Mouse (Mus musculus) forebrain, postnatal 0 days (tissue): ENCODE data around the gene Dact1. TPM values are rescaled to one million over a fixed set of nuclear protein-coding genes. Genes with fewer than 3 reads are reported as not detected.

Experiments used
- ATAC-seq: fragments of 200-750 bp; cut with Nextera tagmentation; 2 replicates; pipeline ENCODE4 v1.8.0; 2017; ENCODE audit warnings: mild to moderate bottlenecking, moderate library complexity
- DNase-seq: peaks from one replicate; pipeline ENCODE4 v3.0.0-alpha.2; 2015
- H3K27ac ChIP-seq: fragments of 300-500 bp; sonication (generic); 2 replicates; pipeline ENCODE4 v1.5.1; 2014; ENCODE audit warnings: low read depth, mild to moderate bottlenecking, antibody characterized with exemption, low read length, moderate library complexity, mixed read lengths
- H3K27me3 ChIP-seq: fragments of 300-500 bp; sonication (generic); 2 replicates; pipeline ENCODE4 v1.6.1; 2014; ENCODE audit warnings: mild to moderate bottlenecking, low read length, mixed read lengths; ENCODE audit not compliant: insufficient read depth
- H3K36me3 ChIP-seq: fragments of 300-500 bp; sonication (generic); 2 replicates; pipeline ENCODE4 v1.6.1; 2014; ENCODE audit warnings: mild to moderate bottlenecking, moderate library complexity; ENCODE audit not compliant: insufficient read depth
- H3K4me1 ChIP-seq: fragments of 300-500 bp; sonication (generic); 2 replicates; pipeline ENCODE4 v1.6.1; 2014; ENCODE audit warnings: antibody characterized with exemption; ENCODE audit not compliant: insufficient read depth
- H3K4me2 ChIP-seq: fragments of 300-500 bp; sonication (generic); 2 replicates; pipeline ENCODE4 v1.6.1; 2014; ENCODE audit warnings: low read depth, mild to moderate bottlenecking, moderate library complexity
- H3K4me3 ChIP-seq: fragments of 300-500 bp; sonication (generic); 2 replicates; pipeline ENCODE4 v1.5.1; 2014; ENCODE audit warnings: low read depth, low read length, mixed read lengths
- H3K9ac ChIP-seq: fragments of 300-500 bp; sonication (generic); 2 replicates; pipeline ENCODE4 v1.6.1; 2014; ENCODE audit warnings: mild to moderate bottlenecking
- H3K9me3 ChIP-seq: fragments of 300-500 bp; sonication (generic); 2 replicates; pipeline ENCODE4 v1.6.1; 2016; ENCODE audit warnings: low read length
- CTCF ChIP-seq: sonication (generic); IDR thresholded peaks from 2 replicates; pipeline ENCODE4 v1.5.1; 2016; ENCODE audit warnings: antibody characterized with exemption, control low read depth, low read depth
- WGBS: fragments of 180-500 bp; shearing (Covaris S2); extraction: QIAGEN DNeasy Blood & Tissue Kit; methylation state at CpG from one replicate; pipeline ENCODE4 v1.1.7; 2014; 5-methylcytosine and 5-hydroxymethylcytosine counted together
- polyA plus RNA-seq: library from polyadenylated mRNA; unstranded; fragments of >200 nt; fragmentation: Nextera tagmentation; extraction: Ambion mirVana; gene quantifications from 2 replicates; pipeline ENCODE4 v1.2.1, GENCODE M21; 2015
- total RNA-seq: library from RNA; depleted of rRNA; stranded (reverse); fragments of >200 nt; gene quantifications from 2 replicates; pipeline ENCODE4 v1.2.3, GENCODE M21; 2014; rRNA removed

Dact1 gene
- total and polyA plus RNA-seq, 2 experiments from 2014 or later = 26.3 to 102 TPM

DNA sequence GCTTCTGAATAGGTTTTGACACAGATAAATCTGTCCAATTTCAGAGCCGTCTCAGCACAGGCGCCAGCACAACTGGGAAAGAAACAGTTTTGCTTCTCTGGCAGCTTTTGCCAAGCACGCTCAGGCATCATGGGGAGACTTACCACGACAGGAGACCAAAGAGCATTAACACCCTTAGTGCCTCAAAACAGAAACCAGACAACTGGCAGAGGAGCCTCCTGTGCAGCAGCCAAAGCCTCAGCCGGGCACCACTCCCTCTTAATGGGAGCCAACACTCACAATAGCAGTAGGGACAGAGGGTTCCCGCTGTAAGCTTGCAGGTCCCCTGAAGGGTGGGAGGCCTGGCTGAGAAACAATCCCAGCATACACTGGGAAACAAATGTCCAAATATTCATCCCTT lies 56.5 kb downstream of the Dact1 start:
- Histone ChIP-seq H3K9ac (no peak overlapping the region; the same call in 1 of the 2 replicates), H3K4me2 (no peak overlapping the region), H3K4me3 (no peak overlapping the region), H3K27ac (0 out of 2 replicates have a peak overlapping the region, but pooled peaks have one; percentile 29), H3K27me3 (no peaks in the 10 kb centered on the region), H3K4me1 (peaks cover 8% of the 10 kb centered on the region), H3K36me3 (no peaks in the 10 kb centered on the region), H3K9me3 (no peaks in the 10 kb centered on the region)
- DNase-seq = peak; percentile 27
- WGBS = 33% methylated on average over 6 of the region's 6 CpGs
- peak; percentile 65 for ATAC-seq
- no peak for TF ChIP-seq CTCF

DNA sequence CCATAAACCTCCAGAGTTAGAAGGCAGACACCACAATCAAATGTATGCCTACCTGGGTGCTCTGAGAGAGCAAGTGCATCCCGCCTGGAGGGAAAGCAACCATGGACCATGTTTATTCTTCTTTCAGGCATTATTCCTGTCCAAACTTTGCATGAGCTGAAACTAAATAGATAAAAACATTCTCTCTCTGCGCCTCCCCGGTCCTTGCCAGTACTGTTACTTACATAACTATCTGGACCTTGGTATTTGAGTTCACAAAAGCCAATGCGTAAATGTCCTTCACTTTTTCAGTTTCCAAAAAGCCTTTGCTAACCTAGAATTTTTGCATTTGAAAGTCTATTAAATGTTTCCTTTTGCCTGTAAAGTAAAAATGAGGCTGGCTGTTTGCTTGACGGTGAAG lies 58.9 kb downstream of the Dact1 start:
- Histone ChIP-seq H3K9ac (no peak overlapping the region), H3K36me3 (no peaks in the 10 kb centered on the region), H3K4me2 (no peak overlapping the region), H3K27ac (no peak overlapping the region), H3K4me1 (peaks cover 8% of the 10 kb centered on the region), H3K9me3 (no peaks in the 10 kb centered on the region), H3K27me3 (no peaks in the 10 kb centered on the region), H3K4me3 (no peak overlapping the region)
- TF ChIP-seq CTCF = no peak
- WGBS = 85% methylated on average over 5 of the region's 5 CpGs
- ATAC-seq = no peak
- no peak for DNase-seq

Other genes starting within 250 kb of the Dact1 start
- gene Tomm20l, start 198.5 kb upstream of the Dact1 start, total RNA-seq = not detected in 2 replicates
- gene Tomm20l, start 198.5 kb upstream of the Dact1 start, polyA plus RNA-seq = not detected in 2 replicates
- 79.8 and 93.2 TPM in 2 replicates for gene Timm9, start 173.2 kb upstream of the Dact1 start, total RNA-seq
- 123 and 128 TPM in 2 replicates for gene Timm9, start 173.2 kb upstream of the Dact1 start, polyA plus RNA-seq
- gene 2700049A03Rik, start 173.0 kb upstream of the Dact1 start, total RNA-seq = 9.6 and 9.8 TPM in 2 replicates
- gene 2700049A03Rik, start 173.0 kb upstream of the Dact1 start, polyA plus RNA-seq = 5.0 and 6.4 TPM in 2 replicates